Mouse (Mus musculus) heart, embryonic 10.5 days (tissue): ENCODE measurements around the gene Zfp53. TPM values are rescaled to one million over a fixed set of nuclear protein-coding genes. Genes with fewer than 3 reads are reported as not detected.
A peak's percentile ranks its signal among the peaks of the same experiment; 100 is the strongest.

Source experiments
- DNase-seq: peaks from one replicate; pipeline ENCODE4 v3.0.0-alpha.2; 2017; ENCODE audit warnings: low spot score
- H3K27ac ChIP-seq: fragments of 300-500 bp; sonication (generic); 2 replicates; pipeline ENCODE4 v1.5.1; 2016; ENCODE audit warnings: mild to moderate bottlenecking
- H3K27me3 ChIP-seq: fragments of 300-500 bp; sonication (generic); 2 replicates; pipeline ENCODE4 v1.6.1; 2016; ENCODE audit warnings: mild to moderate bottlenecking; ENCODE audit not compliant: poor library complexity, insufficient read depth, severe bottlenecking
- H3K36me3 ChIP-seq: fragments of 300-500 bp; sonication (generic); 2 replicates; pipeline ENCODE4 v1.6.1; 2016; ENCODE audit warnings: mild to moderate bottlenecking, moderate library complexity
- H3K4me1 ChIP-seq: fragments of 300-500 bp; sonication (generic); 2 replicates; pipeline ENCODE4 v1.6.1; 2016; ENCODE audit warnings: mild to moderate bottlenecking
- H3K4me3 ChIP-seq: fragments of 300-500 bp; sonication (generic); 2 replicates; pipeline ENCODE4 v1.5.1; 2016; ENCODE audit warnings: mild to moderate bottlenecking, moderate library complexity
- H3K9me3 ChIP-seq: fragments of 300-500 bp; sonication (generic); 2 replicates; pipeline ENCODE4 v1.6.1; 2016; ENCODE audit warnings: mild to moderate bottlenecking, moderate library complexity
- WGBS: fragments of 180-500 bp; shearing (Covaris S2); methylation state at CpG from one replicate; pipeline ENCODE4 v1.1.7; 2016; 5-methylcytosine and 5-hydroxymethylcytosine counted together
- polyA plus RNA-seq: library from polyadenylated mRNA; unstranded; fragments of >200 nt; fragmentation: Nextera tagmentation; extraction: Ambion mirVana; gene quantifications from 2 replicates; pipeline ENCODE4 v1.2.1, GENCODE M21; 2016

The Zfp53 gene
- polyA plus RNA-seq, 1 experiment from 2014 or later, result 8.0 TPM

DNA sequence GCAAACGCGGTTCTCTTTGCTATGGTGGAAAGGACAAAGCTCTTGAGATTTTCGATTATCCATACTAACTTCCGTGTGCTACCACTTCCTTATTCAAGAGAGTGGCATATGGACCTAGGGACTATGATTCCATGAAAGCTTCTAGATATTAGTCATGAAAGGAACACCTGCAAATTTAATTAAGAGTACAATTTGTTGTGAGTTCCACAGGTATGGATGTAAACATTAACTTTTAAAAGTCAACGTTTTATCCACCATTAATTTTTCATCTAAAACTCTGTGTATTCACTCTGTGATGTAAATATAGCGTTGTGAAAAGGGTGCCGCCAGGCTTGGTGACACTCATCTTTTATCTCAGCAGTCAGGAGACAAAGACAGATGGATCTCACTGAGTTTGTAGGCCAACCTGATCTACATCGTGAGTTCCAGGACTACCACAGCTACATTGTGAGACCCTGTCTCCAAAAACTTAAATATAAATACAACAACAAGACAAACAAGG is 753 bp downstream of the Zfp53 start:
- DNase-seq, result no peak
- Histone ChIP-seq H3K27ac (peak overlapping the region; percentile 87), H3K27me3 (no peaks in the 10 kb centered on the region), H3K9me3 (no peaks in the 10 kb centered on the region), H3K36me3 (peaks cover 3% of the 10 kb centered on the region; the same call in 1 of the 2 replicates), H3K4me1 (0 out of 2 replicates have a peak, but pooled peaks cover 4% of the 10 kb centered on the region), H3K4me3 (peak overlapping the region; percentile 76)
- 14% methylated on average over 8 of the region's 8 CpGs for WGBS

DNA sequence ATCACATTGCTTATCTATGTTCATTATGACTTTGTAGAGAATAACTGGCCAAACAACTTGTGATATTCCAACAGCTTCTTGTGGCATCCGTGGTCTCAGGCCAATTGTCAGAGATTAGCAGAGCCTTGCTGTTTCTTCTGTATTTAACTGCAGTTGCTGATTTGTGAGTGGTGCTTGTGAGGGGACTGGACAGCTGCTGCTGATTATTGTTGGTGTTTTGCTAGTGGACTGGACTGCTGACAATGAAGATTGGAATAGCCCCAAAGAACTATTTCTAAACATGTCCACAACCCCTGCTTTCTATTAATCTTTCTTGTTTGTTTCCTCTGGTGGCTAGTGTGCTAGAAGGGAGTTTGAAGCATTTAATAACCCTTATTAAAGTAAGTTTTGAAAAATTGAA is 12.6 kb downstream of the Zfp53 start:
- H3K4me1 ChIP-seq, result no peaks in the 10 kb centered on the region
- no peak for DNase-seq
- H3K9me3 ChIP-seq, result no peaks in the 10 kb centered on the region
- H3K4me3 ChIP-seq, result no peak overlapping the region
- peaks cover 12% of the 10 kb centered on the region for H3K36me3 ChIP-seq
- no peak overlapping the region for H3K27ac ChIP-seq
- no peaks in the 10 kb centered on the region for H3K27me3 ChIP-seq
- 75% methylated on average over 1 of the region's 1 CpGs for WGBS

DNA sequence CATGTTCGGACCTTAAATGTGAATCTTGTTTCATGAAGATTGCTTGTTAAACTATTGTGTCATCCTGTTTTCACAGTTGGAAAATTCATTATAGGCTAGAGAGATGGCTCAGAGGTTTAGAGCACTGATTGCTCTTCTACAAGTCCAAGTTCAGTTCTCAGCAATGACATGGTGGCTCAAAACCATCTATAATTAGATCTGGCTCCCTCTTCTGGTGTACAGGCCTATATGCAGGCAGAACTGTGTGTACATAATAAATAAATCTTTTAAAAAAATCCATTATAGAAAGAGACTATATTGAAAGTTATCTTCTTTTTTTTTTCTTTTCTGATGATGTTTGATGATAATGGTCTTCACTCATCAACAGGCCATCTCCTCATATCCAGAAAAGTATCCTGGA is 15.7 kb downstream of the Zfp53 start:
- no peaks in the 10 kb centered on the region for H3K27me3 ChIP-seq
- no peaks in the 10 kb centered on the region for H3K4me1 ChIP-seq
- H3K4me3 ChIP-seq, result no peak overlapping the region
- DNase-seq, result no peak
- 81% methylated on average over 1 of the region's 1 CpGs for WGBS
- H3K9me3 ChIP-seq, result no peaks in the 10 kb centered on the region
- no peak overlapping the region for H3K27ac ChIP-seq
- peaks cover 17% of the 10 kb centered on the region for H3K36me3 ChIP-seq

DNA sequence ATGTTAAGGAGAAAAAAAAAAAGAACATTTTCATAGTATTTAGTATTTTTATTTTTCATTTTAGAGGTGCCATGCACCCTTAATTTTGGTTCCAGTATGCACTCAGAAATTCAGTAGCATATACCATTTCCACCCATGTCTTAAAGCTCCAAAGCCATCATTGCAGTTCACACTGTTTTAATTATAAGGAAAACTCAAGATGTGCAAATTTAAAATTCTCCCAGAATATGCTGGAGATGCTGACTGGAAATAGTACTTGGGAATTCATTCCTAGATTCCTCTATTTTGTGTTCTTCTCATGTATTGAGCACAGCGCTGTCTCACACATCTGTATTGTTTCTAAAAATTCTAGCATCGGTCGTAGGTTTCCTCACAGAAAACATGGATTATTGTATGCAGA is 17.5 kb downstream of the Zfp53 start:
- 94% methylated on average over 3 of the region's 3 CpGs for whole genome bisulfite sequencing
- Histone ChIP-seq H3K27me3 (no peaks in the 10 kb centered on the region), H3K9me3 (no peaks in the 10 kb centered on the region), H3K4me3 (no peak overlapping the region), H3K4me1 (no peaks in the 10 kb centered on the region), H3K27ac (no peak overlapping the region), H3K36me3 (peaks cover 18% of the 10 kb centered on the region)
- DNase-seq, result no peak

- no peaks in the 10 kb centered on the region for H3K9me3 ChIP-seq
- no peak overlapping the region for H3K27ac ChIP-seq
- H3K36me3 ChIP-seq, result peaks cover 23% of the 10 kb centered on the region
- H3K27me3 ChIP-seq, result no peaks in the 10 kb centered on the region
- no peak for DNase-seq
- H3K4me1 ChIP-seq, result no peaks in the 10 kb centered on the region
- H3K4me3 ChIP-seq, result no peak overlapping the region
Measured at GRCm38 (mm10) chr17:21509756-21510155, 21.0 kb downstream of the Zfp53 start.

- H3K4me3 ChIP-seq, result peak overlapping the region; percentile 73
- peak overlapping the region; percentile 93 for H3K27ac ChIP-seq
- no peaks in the 10 kb centered on the region for H3K9me3 ChIP-seq
- WGBS, result 2% methylated on average over 8 of the region's 8 CpGs
- no peak for DNase-seq
- H3K36me3 ChIP-seq, result peaks cover 4% of the 10 kb centered on the region; the same call in 1 of the 2 replicates
- H3K4me1 ChIP-seq, result no peaks in the 10 kb centered on the region
- H3K27me3 ChIP-seq, result no peaks in the 10 kb centered on the region
Measured at GRCm38 (mm10) chr17:21515403-21516105, 26.8 kb downstream of the Zfp53 start.

DNA sequence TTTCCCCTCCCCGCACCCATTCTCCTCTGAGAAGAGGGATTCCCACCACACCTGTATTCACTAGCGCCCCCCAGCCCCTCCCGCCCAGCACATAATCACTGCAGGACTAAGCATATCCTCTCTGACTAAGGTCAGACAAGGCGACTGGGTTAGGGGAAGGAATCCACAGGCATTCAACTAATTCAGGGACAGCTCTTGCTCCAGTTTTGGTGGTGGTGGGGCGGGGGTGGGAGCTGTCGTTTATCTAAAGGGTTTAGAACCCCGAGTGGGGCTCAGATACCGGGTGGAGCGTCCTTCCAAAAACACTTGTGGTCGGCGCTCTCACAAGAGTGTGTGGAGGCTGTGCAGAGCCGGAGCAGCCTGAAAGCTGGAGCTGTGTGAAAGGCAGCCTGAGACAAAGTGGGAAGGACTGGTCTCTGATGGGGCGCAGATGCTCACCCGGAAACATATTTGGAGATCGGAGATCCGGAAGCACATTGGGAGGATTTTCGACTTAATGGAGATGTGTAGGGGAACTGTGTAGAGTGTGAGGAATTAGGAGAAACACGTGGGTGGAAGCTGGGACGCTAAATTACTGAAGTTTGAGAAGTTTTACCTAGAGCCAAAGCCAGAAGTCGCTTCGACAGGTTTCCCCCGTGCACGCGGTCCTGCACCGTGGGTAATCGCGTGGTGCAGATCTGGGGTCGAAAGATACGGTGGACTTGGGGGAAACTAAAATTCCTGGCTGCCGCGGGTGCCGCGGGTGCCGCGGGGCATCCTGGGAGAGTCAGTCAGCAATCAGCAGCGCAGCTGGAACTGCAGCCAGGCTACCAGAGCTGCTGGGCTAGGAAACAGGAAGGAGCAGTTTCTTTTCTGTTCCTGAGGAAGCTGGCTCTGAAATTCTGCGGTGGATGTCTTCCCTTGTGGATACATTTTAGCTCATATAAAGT is 27.7 kb downstream of the Zfp53 start:
- H3K4me1 ChIP-seq, result no peaks in the 10 kb centered on the region
- DNase-seq, result peak; percentile 91
- no peaks in the 10 kb centered on the region for H3K27me3 ChIP-seq
- H3K36me3 ChIP-seq, result peaks cover 4% of the 10 kb centered on the region; the same call in 1 of the 2 replicates
- no peaks in the 10 kb centered on the region for H3K9me3 ChIP-seq
- H3K27ac ChIP-seq, result peak overlapping the region; percentile 93
- peak overlapping the region; percentile 73 for H3K4me3 ChIP-seq
- WGBS, result under 1% methylated on average over 37 of the region's 37 CpGs

GRCm38 (mm10) chr17:21517130-21517671 is 28.4 kb downstream of the Zfp53 start:
- H3K4me1 ChIP-seq, result no peaks in the 10 kb centered on the region
- H3K4me3 ChIP-seq, result peak overlapping the region; percentile 73
- no peak for DNase-seq
- H3K27me3 ChIP-seq, result no peaks in the 10 kb centered on the region
- no peaks in the 10 kb centered on the region for H3K9me3 ChIP-seq
- WGBS, result 41% methylated on average over 4 of the region's 4 CpGs
- H3K27ac ChIP-seq, result peak overlapping the region; percentile 93
- peaks cover 1% of the 10 kb centered on the region; the same call in 1 of the 2 replicates for H3K36me3 ChIP-seq

- H3K4me1 ChIP-seq, result no peaks in the 10 kb centered on the region
- H3K27me3 ChIP-seq, result no peaks in the 10 kb centered on the region
- no peak for DNase-seq
- no peak overlapping the region for H3K27ac ChIP-seq
- H3K4me3 ChIP-seq, result no peak overlapping the region
- no peaks in the 10 kb centered on the region for H3K36me3 ChIP-seq
- H3K9me3 ChIP-seq, result no peaks in the 10 kb centered on the region
Measured at GRCm38 (mm10) chr17:21526270-21526669, 37.5 kb downstream of the Zfp53 start.

DNA sequence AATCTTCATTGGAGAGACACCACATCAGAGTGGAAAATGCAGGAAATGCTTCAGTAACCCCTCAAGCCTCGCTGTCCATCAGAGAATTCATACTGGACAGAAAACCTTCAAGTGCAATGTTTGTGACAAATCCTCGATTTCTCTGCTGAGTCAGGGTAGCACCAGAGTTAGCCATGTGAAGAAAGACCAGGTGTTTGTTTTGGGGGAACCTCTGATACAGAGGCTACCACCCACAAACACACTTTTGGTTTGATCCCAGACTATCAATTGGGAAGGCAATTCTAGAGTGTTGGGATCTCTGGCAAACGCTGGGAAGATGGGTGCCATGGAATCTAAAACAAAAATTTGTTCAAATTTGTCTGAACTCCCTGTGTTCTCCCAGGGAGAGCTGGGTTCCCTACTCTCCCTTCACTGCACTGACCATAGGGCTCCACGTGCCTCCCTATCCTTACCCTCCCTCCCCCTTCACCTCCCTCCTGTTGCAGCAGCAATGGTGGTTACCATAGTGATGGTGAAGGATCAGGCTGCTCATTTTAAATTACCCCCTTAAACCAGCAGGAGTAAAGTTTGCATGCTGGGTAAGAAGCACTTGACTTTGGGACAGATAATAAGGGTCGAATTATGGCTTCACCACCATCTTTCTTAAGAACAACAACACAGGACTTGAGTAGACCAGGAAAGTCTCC is 42.0 kb downstream of the Zfp53 start:
- H3K9me3 ChIP-seq, result no peaks in the 10 kb centered on the region
- no peaks in the 10 kb centered on the region for H3K36me3 ChIP-seq
- no peak overlapping the region for H3K27ac ChIP-seq
- no peaks in the 10 kb centered on the region for H3K27me3 ChIP-seq
- H3K4me3 ChIP-seq, result no peak overlapping the region
- peaks cover 16% of the 10 kb centered on the region for H3K4me1 ChIP-seq
- WGBS, result 69% methylated on average over 5 of the region's 5 CpGs
- DNase-seq, result peak; percentile 58

- Histone ChIP-seq H3K4me1 (peaks cover 16% of the 10 kb centered on the region), H3K36me3 (no peaks in the 10 kb centered on the region), H3K27me3 (no peaks in the 10 kb centered on the region), H3K4me3 (peak overlapping the region; percentile 82), H3K27ac (peak overlapping the region; percentile 98), H3K9me3 (no peaks in the 10 kb centered on the region)
- 74% methylated on average over 5 of the region's 5 CpGs for WGBS
- peak; percentile 70 for DNase-seq
Measured at GRCm38 (mm10) chr17:21531621-21532020, 42.8 kb downstream of the Zfp53 start.

DNA sequence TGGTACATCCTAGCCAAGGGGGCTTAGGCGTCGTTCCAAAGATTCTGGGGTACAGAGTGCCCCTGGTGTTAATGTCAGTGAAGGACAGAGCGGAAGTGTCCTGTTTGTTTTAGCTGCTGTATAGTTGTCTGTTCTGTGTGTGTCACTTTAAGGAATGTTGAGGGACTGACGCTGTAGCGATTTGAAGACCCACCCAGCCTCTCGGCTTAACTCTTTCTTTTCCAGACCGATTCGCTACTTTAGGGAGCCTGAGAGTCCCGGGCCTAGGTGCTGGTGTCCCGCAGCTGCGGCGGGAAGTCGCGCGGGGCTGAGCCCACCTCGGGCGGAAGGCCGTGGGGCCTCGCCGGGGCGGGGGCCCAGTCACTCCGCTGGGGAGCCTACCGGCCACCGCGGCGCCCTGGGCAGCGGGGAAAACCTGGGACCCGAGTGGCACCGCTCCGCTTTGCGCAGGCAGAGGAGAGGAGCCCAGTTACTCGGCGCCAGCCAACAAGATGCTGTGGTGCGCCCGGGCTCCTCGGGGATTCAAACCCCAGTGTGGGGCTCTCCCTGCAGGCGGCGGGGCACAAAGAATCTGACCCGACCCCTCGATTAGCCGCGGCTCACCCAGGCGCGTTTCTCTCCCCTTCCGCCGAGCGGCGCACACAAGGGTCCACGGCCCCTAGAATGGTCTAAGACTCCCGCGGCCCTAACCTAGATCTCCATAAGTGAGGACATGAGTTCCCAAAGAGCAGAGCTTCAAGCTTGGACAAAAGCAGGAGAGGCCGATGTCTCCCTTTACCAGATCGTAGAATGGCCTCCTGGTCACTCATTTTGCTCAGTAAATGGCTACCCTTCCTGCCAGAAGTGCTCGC is 43.5 kb downstream of the Zfp53 start:
- H3K27ac ChIP-seq, result peak overlapping the region; percentile 98
- H3K9me3 ChIP-seq, result no peaks in the 10 kb centered on the region
- no peaks in the 10 kb centered on the region for H3K27me3 ChIP-seq
- peak overlapping the region; percentile 82 for H3K4me3 ChIP-seq
- H3K36me3 ChIP-seq, result no peaks in the 10 kb centered on the region
- peaks cover 16% of the 10 kb centered on the region for H3K4me1 ChIP-seq
- WGBS, result under 1% methylated on average over 54 of the region's 54 CpGs
- DNase-seq, result peak; percentile 89
